Mouse (Mus musculus): ENCODE results near the gene Tmem104. TPM values are rescaled to one million over a fixed set of nuclear protein-coding genes. Genes with fewer than 3 reads are reported as not detected.

The Tmem104 gene
- polyA plus RNA-seq, 1 experiment: 6.6 TPM

GRCm38 (mm10) chr11:115257775-115258510, 70.7 kb downstream of the Tmem104 start:
- Histone ChIP-seq H3K79me3 (ENCODE audit: low read depth) (no peaks in the 10 kb centered on the region), H3K79me2 (ENCODE audit: control insufficient read depth, insufficient read depth) (no peaks in the 10 kb centered on the region), H3K4me3 (ENCODE audit: insufficient read depth, poor library complexity, severe bottlenecking) (no peak overlapping the region), H3K27me3 (ENCODE audit: control insufficient read depth, insufficient read depth, insufficient read length) (peaks cover 76% of the 10 kb centered on the region), H3ac (ENCODE audit: control insufficient read depth, insufficient read length, low read depth) (no peak overlapping the region), H3K36me3 (ENCODE audit: control insufficient read depth, insufficient read depth) (no peaks in the 10 kb centered on the region)
- TF ChIP-seq FOSL1 (IDR thresholded peaks at IDR 0.05; ENCODE audit: insufficient read depth, low read length, poor library complexity, severe bottlenecking) (no peak), MYOG (IDR thresholded peaks at IDR 0.05; ENCODE audit: control insufficient read depth, extremely low read depth, insufficient read length) (no peak), CTCF (IDR thresholded peaks at IDR 0.05; ENCODE audit: control insufficient read depth, insufficient read depth, insufficient read length) (no peak), CEBPB (IDR thresholded peaks at IDR 0.05; ENCODE audit: low read depth) (no peak), MYOD1 (IDR thresholded peaks at IDR 0.05; ENCODE audit: control insufficient read depth, insufficient read length, low read depth) (no peak), MAX (IDR thresholded peaks at IDR 0.05) (no peak), USF1 (IDR thresholded peaks at IDR 0.05; ENCODE audit: low read depth) (no peak)

DNA sequence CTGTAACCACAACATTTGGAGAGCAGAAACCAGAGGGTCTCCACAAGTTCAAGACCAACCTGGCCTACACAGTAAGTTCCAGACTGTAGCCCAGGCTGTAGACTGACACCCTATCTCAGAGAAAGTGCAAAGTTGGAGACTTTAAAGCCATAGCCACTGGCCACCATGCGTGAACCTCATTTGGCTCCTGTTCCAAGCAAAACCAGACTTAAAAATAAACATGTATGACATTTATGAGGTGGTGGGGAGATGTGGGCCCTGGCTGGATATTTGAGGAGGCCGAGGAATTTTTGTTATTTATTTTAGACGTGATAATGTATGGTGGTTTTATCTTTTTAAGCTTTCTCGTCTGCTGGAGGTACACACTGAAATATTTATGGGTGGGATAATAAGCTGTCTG, 71.8 kb downstream of the Tmem104 start:
- Histone ChIP-seq H3K79me2 (ENCODE audit: control insufficient read depth, insufficient read depth) (no peaks in the 10 kb centered on the region), H3K27me3 (ENCODE audit: control insufficient read depth, insufficient read depth, insufficient read length) (peaks cover 72% of the 10 kb centered on the region), H3K79me3 (ENCODE audit: low read depth) (no peaks in the 10 kb centered on the region), H3ac (ENCODE audit: control insufficient read depth, insufficient read length, low read depth) (no peak overlapping the region), H3K36me3 (ENCODE audit: control insufficient read depth, insufficient read depth) (no peaks in the 10 kb centered on the region), H3K4me3 (ENCODE audit: insufficient read depth, poor library complexity, severe bottlenecking) (no peak overlapping the region)
- TF ChIP-seq USF1 (IDR thresholded peaks at IDR 0.05; ENCODE audit: low read depth) (no peak), MYOG (IDR thresholded peaks at IDR 0.05; ENCODE audit: control insufficient read depth, extremely low read depth, insufficient read length) (no peak), FOSL1 (IDR thresholded peaks at IDR 0.05; ENCODE audit: insufficient read depth, low read length, poor library complexity, severe bottlenecking) (no peak), MAX (IDR thresholded peaks at IDR 0.05) (no peak), CTCF (IDR thresholded peaks at IDR 0.05; ENCODE audit: control insufficient read depth, insufficient read depth, insufficient read length) (no peak), CEBPB (IDR thresholded peaks at IDR 0.05; ENCODE audit: low read depth) (no peak), MYOD1 (IDR thresholded peaks at IDR 0.05; ENCODE audit: control insufficient read depth, insufficient read length, low read depth) (no peak)

DNA sequence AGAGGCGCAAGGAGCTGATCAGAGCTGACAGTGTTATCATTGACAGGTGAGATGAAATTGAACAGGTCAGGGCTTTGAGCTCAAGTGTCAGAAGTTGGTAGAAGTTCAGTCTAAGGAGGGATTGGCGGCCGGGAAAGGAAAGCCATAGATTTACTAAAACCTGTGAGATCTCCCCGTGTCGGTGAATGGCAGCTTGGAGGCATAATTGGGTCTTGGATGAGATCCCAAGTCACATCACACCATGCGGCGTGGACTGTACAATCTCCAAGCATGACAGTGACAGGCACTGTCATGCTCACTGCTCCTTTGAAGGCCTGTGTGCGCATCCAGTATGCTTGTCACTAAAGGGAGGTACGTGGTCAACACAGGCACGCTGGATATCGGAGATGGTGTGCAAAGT, 75.7 kb downstream of the Tmem104 start:
- Histone ChIP-seq H3K79me3 (ENCODE audit: low read depth) (no peaks in the 10 kb centered on the region), H3K27me3 (ENCODE audit: control insufficient read depth, insufficient read depth, insufficient read length) (peaks cover 74% of the 10 kb centered on the region), H3K79me2 (ENCODE audit: control insufficient read depth, insufficient read depth) (no peaks in the 10 kb centered on the region), H3K4me3 (ENCODE audit: insufficient read depth, poor library complexity, severe bottlenecking) (no peak overlapping the region), H3ac (ENCODE audit: control insufficient read depth, insufficient read length, low read depth) (no peak overlapping the region), H3K36me3 (ENCODE audit: control insufficient read depth, insufficient read depth) (no peaks in the 10 kb centered on the region)
- TF ChIP-seq FOSL1 (IDR thresholded peaks at IDR 0.05; ENCODE audit: insufficient read depth, low read length, poor library complexity, severe bottlenecking) (no peak), CEBPB (IDR thresholded peaks at IDR 0.05; ENCODE audit: low read depth) (no peak), MYOG (IDR thresholded peaks at IDR 0.05; ENCODE audit: control insufficient read depth, extremely low read depth, insufficient read length) (no peak), USF1 (IDR thresholded peaks at IDR 0.05; ENCODE audit: low read depth) (no peak), MAX (IDR thresholded peaks at IDR 0.05) (no peak), MYOD1 (IDR thresholded peaks at IDR 0.05; ENCODE audit: control insufficient read depth, insufficient read length, low read depth) (no peak), CTCF (IDR thresholded peaks at IDR 0.05; ENCODE audit: control insufficient read depth, insufficient read depth, insufficient read length) (no peak)

DNA sequence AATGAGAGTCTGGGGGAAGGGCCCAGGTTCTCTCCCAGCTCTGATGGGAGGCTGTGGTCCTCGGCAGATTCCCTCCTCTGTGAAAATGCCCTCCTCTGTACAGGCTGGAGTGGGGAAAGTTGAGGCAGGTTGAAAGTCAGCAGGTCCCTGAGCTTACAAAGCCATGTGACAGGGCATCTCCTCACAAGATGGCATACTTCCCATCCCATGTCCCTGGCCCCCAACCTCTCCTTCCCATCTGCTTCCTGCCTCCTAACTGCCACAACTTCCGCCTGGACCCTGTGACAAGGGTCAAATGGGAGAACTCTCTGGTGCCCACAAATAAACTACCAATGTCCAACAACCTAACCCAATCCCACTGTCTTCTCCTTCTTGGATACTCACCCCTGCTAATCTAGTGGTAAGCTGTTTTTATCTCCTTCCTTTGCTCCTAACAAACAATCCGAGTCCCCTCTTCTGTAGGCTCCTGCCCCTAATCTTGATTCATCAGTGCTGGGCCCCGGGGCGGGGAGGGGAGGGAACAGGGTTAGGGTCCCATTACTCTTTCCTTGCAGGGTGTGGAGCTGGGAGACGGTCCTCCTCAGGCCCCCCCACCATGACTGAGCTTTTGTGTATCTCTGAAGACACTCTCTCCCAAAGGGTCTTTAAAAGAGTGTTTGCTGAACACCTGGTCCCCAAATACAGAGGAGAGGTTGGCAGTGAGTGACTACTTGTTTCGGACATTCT, 77.0 kb downstream of the Tmem104 start:
- Histone ChIP-seq H3K27me3 (ENCODE audit: control insufficient read depth, insufficient read depth, insufficient read length) (peaks cover 71% of the 10 kb centered on the region), H3K79me3 (ENCODE audit: low read depth) (no peaks in the 10 kb centered on the region), H3K36me3 (ENCODE audit: control insufficient read depth, insufficient read depth) (peaks cover 3% of the 10 kb centered on the region), H3ac (ENCODE audit: control insufficient read depth, insufficient read length, low read depth) (no peak overlapping the region), H3K79me2 (ENCODE audit: control insufficient read depth, insufficient read depth) (no peaks in the 10 kb centered on the region), H3K4me3 (ENCODE audit: insufficient read depth, poor library complexity, severe bottlenecking) (no peak overlapping the region)
- TF ChIP-seq CTCF (IDR thresholded peaks at IDR 0.05; ENCODE audit: control insufficient read depth, insufficient read depth, insufficient read length) (no peak), MYOG (IDR thresholded peaks at IDR 0.05; ENCODE audit: control insufficient read depth, extremely low read depth, insufficient read length) (no peak), USF1 (IDR thresholded peaks at IDR 0.05; ENCODE audit: low read depth) (no peak), MAX (IDR thresholded peaks at IDR 0.05) (no peak), MYOD1 (IDR thresholded peaks at IDR 0.05; ENCODE audit: control insufficient read depth, insufficient read length, low read depth) (no peak), CEBPB (IDR thresholded peaks at IDR 0.05; ENCODE audit: low read depth) (no peak), FOSL1 (IDR thresholded peaks at IDR 0.05; ENCODE audit: insufficient read depth, low read length, poor library complexity, severe bottlenecking) (no peak)

GRCm38 (mm10) chr11:115264862-115265668, 77.8 kb downstream of the Tmem104 start:
- H3K79me3 ChIP-seq (ENCODE audit: low read depth): no peaks in the 10 kb centered on the region
- peak; percentile 53 for TF ChIP-seq CTCF (IDR thresholded peaks at IDR 0.05; ENCODE audit: control insufficient read depth, insufficient read depth, insufficient read length)
- TF ChIP-seq MAX (IDR thresholded peaks at IDR 0.05): no peak
- TF ChIP-seq FOSL1 (IDR thresholded peaks at IDR 0.05; ENCODE audit: insufficient read depth, low read length, poor library complexity, severe bottlenecking): no peak
- peaks cover 3% of the 10 kb centered on the region for H3K36me3 ChIP-seq (ENCODE audit: control insufficient read depth, insufficient read depth)
- no peak overlapping the region for H3ac ChIP-seq (ENCODE audit: control insufficient read depth, insufficient read length, low read depth)
- H3K79me2 ChIP-seq (ENCODE audit: control insufficient read depth, insufficient read depth): no peaks in the 10 kb centered on the region
- no peak overlapping the region for H3K4me3 ChIP-seq (ENCODE audit: insufficient read depth, poor library complexity, severe bottlenecking)
- peaks cover 71% of the 10 kb centered on the region for H3K27me3 ChIP-seq (ENCODE audit: control insufficient read depth, insufficient read depth, insufficient read length)

Data from C2C12 (cell line).